Mouse (Mus musculus) thymus, postnatal 10 days (tissue): ENCODE results near the gene Pold3.
"Not testable (repeated sequence)": the region's sequence is repeated elsewhere in the genome, so short reads cannot be mapped to it uniquely, and the experiment has no call there.

Experiments
- DNase-seq, 2 experiments: peaks; one replicate each; pipeline ENCODE4 v3.0.0; 2021; ENCODE audit warnings: low spot score in 2 of 2

The Pold3 gene

GRCm38 (mm10) chr7:100111506-100111905 lies 9.9 kb downstream of the Pold3 start:
- no peak for DNase-seq

GRCm38 (mm10) chr7:100108341-100108740 lies 13.0 kb downstream of the Pold3 start:
- peak in 1 of 2 experiments; percentile 20 for DNase-seq

GRCm38 (mm10) chr7:100104677-100105076 lies 16.7 kb downstream of the Pold3 start:
- no peak for DNase-seq

- DNase-seq, result no peak
Measured at GRCm38 (mm10) chr7:100100031-100100595, 21.3 kb downstream of the Pold3 start.

GRCm38 (mm10) chr7:100086891-100087290 lies 34.5 kb downstream of the Pold3 start:
- DNase-seq, result no peak

GRCm38 (mm10) chr7:100086159-100086755 lies 35.1 kb downstream of the Pold3 start:
- no peak for DNase-seq

GRCm38 (mm10) chr7:100083812-100084211 lies 37.6 kb downstream of the Pold3 start:
- DNase-seq, result no peak

GRCm38 (mm10) chr7:100082836-100083235 lies 38.5 kb downstream of the Pold3 start:
- no peak for DNase-seq

- DNase-seq, result no peak
Measured at GRCm38 (mm10) chr7:100080087-100080781, 41.1 kb downstream of the Pold3 start.

GRCm38 (mm10) chr7:100077071-100077470 lies 44.3 kb downstream of the Pold3 start:
- no peak for DNase-seq

GRCm38 (mm10) chr7:100076296-100076695 lies 45.1 kb downstream of the Pold3 start:
- no peak for DNase-seq

GRCm38 (mm10) chr7:100073959-100074358 lies 47.4 kb downstream of the Pold3 start:
- no peak for DNase-seq

- not testable (repeated sequence) for DNase-seq
Measured at GRCm38 (mm10) chr7:100052991-100053390, 68.4 kb downstream of the Pold3 start.

- no peak for DNase-seq
Measured at GRCm38 (mm10) chr7:100051904-100052303, 69.5 kb downstream of the Pold3 start.

- no peak for DNase-seq
Measured at GRCm38 (mm10) chr7:100046486-100046885, 74.9 kb downstream of the Pold3 start.

- DNase-seq, result no peak
Measured at GRCm38 (mm10) chr7:100043605-100044031, 77.7 kb downstream of the Pold3 start.

GRCm38 (mm10) chr7:100043096-100043495 lies 78.3 kb downstream of the Pold3 start:
- DNase-seq, result no peak

- no peak for DNase-seq
Measured at GRCm38 (mm10) chr7:100042120-100042519, 79.2 kb downstream of the Pold3 start.

GRCm38 (mm10) chr7:100036495-100036894 lies 84.9 kb downstream of the Pold3 start:
- DNase-seq, result no peak

GRCm38 (mm10) chr7:100036050-100036449 lies 85.3 kb downstream of the Pold3 start:
- DNase-seq, result no peak

- DNase-seq, result no peak
Measured at GRCm38 (mm10) chr7:100034815-100035463, 86.4 kb downstream of the Pold3 start.

- DNase-seq, result no peak
Measured at GRCm38 (mm10) chr7:100033672-100034071, 87.7 kb downstream of the Pold3 start.
